Mouse (Mus musculus) thymus, adult 2 months (tissue): ENCODE data around the gene Nfia.

Experiments used
- CTCF ChIP-seq: fragments of 200-500 bp; IDR thresholded peaks from 2 replicates; pipeline ENCODE4 v1.5.1; 2012; ENCODE audit warnings: mild to moderate bottlenecking, control low read depth, low read length, moderate library complexity, borderline replicate concordance; ENCODE audit not compliant: control insufficient read depth, poor library complexity, insufficient read depth; ENCODE audit errors: extremely low read depth
- POLR2A ChIP-seq: fragments of 200-500 bp; IDR thresholded peaks from 2 replicates; pipeline ENCODE4 v1.6.1; 2012; ENCODE audit warnings: mild to moderate bottlenecking, low read length, control low read depth, moderate library complexity; ENCODE audit not compliant: control insufficient read depth, poor library complexity, insufficient read depth; ENCODE audit errors: extremely low read depth

GRCm38 (mm10) chr4:98150576-98150975 lies 378.0 kb downstream of the Nfia start:
- TF ChIP-seq POLR2A (no peak), CTCF (no peak)
